In the genomic region with DNA sequence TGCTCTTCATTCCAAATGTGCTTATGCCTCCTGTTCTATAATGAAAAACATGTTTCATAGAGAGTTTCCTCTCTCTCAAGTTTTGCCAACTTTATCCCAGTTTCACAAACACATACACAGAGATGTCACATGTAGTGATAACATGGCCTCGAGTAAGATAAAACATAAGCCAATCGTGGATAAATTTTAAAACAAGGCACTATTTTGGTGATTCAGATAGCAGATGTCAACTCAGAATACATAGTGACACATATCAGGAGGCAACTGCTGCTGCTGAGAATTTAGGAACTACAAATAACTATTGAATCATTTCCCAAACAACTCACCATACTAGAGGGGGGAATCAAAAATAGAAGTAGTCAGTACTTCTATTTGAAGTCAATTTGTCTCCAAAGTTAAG, we compare ENCODE assay signal across 13 mouse cellular contexts.
"Had no signal": no experiment of that assay in that cellular context is flagged by ENCODE, and none has a peak within 500 bp of the region (broad histone marks: within the 10 kb centered on the region; RNA-seq: fewer than 3 reads in every experiment).

No protein-coding gene starts in this region.

- H3K27me3 ChIP-seq: limb, embryonic 12.5 days; liver, embryonic 13.5 days; neural tube, embryonic 15.5 days had no signal

- H3K36me3 ChIP-seq: limb, embryonic 12.5 days; liver, embryonic 13.5 days; midbrain, embryonic 13.5 days; neural tube, embryonic 15.5 days had no signal

- DNase-seq: kidney, adult 8-10 months; kidney, postnatal 25 days; liver; liver, embryonic 13.5 days; liver, postnatal 0 days; lung, postnatal 36 days; right cerebral cortex, adult 18-20 months; thymus, adult 18-20 months; thymus, postnatal 14 days had no signal

- H3K9ac ChIP-seq: limb, embryonic 12.5 days; liver, embryonic 13.5 days; liver, postnatal 0 days; midbrain, embryonic 13.5 days; neural tube, embryonic 15.5 days had no signal

- H3K9me3 ChIP-seq: limb, embryonic 12.5 days; liver, embryonic 13.5 days; midbrain, embryonic 13.5 days; neural tube, embryonic 15.5 days had no signal

- ATAC-seq: liver, postnatal 0 days; midbrain, embryonic 13.5 days had no signal

- H3K4me2 ChIP-seq: limb, embryonic 12.5 days; liver, embryonic 13.5 days; midbrain, embryonic 13.5 days; neural tube, embryonic 15.5 days had no signal

- H3K27ac ChIP-seq: limb, embryonic 12.5 days; liver, embryonic 13.5 days; midbrain, embryonic 13.5 days; neural tube, embryonic 15.5 days; stomach, postnatal 0 days had no signal

- H3K4me3 ChIP-seq: limb, embryonic 12.5 days; liver, embryonic 13.5 days; midbrain, embryonic 13.5 days; neural tube, embryonic 15.5 days had no signal

- H3K4me1 ChIP-seq: liver, embryonic 13.5 days; midbrain, embryonic 13.5 days; neural tube, embryonic 15.5 days had no signal
